Mouse (Mus musculus): ENCODE data around the gene Cdk5r2.
A peak's percentile ranks its signal among the peaks of the same experiment; 100 is the strongest.

Gene Cdk5r2

DNA sequence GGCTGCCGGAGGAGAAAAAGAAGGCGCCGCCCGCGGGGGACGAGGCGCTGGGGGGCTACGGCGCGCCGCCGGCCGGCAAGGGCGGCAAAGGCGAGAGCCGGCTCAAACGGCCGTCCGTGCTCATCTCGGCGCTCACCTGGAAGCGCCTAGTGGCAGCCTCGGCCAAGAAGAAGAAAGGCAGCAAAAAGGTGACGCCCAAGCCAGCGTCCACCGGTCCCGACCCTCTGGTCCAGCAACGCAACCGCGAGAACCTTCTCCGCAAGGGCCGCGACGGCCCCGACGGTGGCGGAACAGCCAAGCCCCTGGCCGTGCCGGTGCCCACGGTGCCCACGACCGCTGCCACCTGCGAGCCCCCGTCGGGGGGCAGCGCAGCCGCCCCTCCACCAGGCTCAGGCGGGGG, 422 bp downstream of the Cdk5r2 start:
- DNase-seq: peak; percentile 79

DNA sequence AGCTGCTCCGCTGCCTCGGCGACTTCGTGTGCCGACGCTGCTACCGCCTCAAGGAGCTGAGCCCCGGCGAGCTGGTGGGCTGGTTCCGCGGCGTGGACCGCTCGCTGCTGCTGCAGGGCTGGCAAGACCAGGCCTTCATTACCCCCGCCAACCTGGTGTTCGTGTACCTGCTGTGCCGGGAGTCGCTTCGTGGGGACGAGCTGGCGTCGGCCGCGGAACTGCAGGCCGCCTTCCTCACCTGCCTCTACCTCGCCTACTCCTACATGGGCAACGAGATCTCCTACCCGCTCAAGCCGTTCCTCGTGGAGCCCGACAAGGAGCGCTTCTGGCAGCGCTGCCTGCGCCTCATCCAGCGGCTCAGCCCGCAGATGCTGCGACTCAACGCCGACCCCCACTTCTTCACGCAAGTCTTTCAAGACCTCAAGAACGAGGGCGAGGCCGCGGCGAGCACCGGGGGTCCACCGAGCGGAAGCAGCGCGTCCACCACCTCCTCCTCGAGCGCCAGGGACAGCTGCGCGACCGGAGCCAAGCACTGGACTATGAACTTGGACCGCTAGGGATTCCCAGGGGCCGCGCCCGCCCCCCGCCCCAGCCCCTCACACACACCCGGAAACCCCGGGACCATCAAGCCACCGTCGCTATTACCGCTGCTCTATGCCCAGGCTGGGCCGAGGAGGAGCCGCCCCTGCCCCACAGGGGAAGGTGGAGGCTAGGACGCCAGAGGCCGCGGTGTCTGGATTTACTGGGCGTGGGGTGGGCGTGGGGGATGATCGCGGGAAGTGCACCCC, 1.1 kb downstream of the Cdk5r2 start:
- DNase-seq: peak; percentile 87

DNA sequence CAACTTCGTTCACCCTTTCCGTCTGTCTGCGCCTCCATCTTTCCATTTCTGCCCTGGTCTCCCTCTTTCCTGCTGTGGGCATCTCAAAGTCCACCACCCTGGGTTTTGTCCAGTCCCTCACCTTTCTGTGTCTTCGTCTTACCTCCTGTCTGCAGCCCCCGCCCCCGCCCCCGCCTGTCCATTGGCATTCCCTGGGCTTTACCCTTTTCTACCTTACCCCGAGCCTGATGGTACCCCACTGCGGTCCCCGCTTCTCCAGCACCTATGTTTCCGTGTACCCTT, 1.6 kb downstream of the Cdk5r2 start:
- peak; percentile 65 for DNase-seq

DNA sequence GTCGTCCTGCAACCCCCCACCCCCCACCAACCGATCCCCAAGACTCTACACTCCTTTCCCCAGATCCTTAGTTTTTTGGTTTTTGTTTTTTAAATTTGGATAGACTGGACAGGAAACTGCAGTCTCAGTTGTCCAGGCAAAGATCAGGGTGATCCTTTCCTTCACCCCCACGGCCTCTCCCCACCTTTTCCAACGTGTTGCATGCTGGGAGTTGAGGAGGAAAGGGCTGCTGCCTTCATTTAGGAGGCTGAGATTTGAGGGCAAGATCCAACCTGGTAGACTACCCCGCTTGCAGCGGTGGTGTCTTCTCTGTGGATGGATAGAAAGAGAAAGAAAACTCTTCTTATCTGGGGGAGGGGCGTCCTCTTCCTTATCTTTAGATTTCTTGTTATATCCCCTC, 2.1 kb downstream of the Cdk5r2 start:
- peak; percentile 56 for DNase-seq

DNA sequence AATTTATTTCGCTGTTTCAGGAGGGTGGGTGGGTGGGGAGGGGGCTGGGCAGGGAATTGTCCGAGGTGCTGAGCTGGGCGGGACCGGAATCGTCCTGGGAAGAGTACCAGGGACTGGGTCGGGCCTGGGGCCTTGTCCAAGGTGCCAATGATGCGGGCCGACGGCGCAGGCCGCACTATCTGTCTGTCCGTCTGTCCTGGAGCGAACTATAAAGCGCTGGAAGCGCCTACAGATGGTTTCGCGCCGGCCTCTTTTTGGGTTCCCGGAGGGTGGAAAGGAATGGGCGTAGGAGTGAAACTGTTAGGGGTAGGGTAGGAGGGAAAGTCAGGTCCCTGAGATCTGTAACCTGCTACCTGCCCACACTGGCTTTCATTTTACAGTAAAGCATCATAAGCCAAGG, 2.5 kb downstream of the Cdk5r2 start:
- peak; percentile 61 for DNase-seq

DNA sequence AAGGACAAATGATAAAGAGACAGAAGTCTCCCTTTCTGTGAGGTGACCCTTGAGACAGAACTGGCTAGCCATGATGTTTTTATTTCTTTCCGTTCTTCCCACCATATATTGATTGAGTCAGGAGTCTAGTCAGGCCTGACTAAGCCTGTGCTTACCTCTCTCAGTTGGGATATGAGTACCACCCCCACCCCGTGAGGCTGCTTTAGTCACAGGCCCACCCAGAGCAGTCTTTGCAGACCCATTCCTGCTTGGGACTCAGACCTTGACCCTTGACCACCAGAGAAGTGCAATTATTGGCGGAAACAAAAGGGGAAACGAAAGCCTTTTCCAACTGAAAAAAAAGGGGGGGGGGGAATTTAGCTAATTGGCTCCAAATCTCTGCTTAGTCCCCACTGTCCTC, 2.9 kb downstream of the Cdk5r2 start:
- DNase-seq: peak; percentile 84

DNA sequence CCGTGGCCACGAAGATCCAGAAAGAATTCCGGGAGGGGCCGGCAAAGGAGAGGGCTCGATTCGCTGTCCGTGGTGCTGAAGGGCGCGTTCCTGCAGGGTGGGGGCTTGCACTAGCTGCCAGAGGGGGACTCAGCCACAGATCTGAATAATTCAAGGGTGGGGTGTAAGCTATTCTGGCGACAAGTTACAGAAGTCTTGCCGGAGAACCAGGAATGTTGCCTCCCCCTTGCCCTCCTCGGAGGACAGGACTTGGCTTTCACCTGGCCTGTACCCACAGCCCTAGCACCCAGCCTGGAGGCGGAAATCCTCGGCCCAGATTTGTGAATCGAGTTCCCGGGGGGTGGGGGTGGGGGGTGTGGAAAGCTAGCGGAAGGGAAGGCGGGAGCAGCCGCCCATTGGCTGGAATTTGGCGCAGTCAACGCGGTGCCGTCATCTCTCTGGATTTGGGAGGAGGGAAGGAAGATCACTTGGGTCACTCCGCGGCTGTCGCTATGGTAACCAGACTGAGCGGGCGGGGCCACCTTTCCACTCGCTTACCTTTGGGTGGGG, 3.5 kb downstream of the Cdk5r2 start:
- peak; percentile 92 for DNase-seq

DNA sequence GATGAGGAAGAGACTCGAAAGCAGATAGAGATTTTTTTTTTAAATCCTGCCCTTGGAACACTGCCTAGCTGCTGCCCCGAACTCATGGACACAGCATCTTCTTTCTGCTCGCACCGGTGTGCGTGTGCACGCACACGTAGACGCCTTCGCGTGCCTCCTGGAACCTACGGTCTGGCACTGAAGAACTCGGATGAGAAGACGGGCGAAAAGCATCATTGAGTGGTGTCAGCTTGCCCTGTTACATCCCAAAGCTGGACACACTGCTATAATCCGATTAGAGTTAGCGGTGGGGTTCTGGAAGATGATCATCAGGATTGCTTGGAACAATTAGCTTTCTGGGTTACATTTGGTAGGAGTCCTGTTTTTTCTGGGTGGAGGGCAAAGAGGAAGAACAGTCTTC, 4.1 kb downstream of the Cdk5r2 start:
- no peak for DNase-seq

DNA sequence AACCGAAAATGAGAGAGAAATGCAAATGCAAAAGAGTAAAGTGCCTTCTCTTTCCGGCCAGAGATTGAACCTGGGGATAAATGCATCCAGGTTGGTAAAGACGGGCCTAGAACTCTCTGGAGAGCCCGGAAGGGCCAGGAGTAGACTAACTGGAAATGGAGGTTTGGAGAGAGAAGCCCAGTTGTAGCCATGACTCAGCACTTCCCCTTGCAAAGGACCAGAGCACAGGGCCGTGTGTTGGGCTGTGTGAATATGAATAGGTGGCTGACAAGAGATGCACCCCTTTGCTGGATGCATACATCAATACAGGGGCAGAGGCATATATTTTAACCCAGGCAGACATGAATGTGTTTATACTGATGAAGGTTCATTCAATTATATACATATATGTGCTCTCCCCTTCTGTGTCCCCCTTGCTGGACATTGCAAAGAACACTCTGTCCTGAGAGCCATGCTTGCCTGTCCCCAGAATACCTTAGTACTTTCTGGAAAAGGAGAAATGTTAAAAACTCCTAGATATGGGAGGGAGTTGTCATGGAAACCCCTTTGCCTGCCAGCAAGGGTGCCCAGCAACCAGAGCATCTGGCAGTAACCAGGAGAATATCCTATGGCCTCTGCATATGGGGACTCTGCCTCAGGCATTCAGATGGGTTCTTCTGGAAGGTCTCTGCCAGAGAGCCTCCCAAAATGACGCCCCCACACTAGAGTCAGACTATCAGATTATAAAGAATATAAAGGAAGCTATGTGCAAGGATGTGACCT, 4.7 kb downstream of the Cdk5r2 start:
- no peak for DNase-seq

DNA sequence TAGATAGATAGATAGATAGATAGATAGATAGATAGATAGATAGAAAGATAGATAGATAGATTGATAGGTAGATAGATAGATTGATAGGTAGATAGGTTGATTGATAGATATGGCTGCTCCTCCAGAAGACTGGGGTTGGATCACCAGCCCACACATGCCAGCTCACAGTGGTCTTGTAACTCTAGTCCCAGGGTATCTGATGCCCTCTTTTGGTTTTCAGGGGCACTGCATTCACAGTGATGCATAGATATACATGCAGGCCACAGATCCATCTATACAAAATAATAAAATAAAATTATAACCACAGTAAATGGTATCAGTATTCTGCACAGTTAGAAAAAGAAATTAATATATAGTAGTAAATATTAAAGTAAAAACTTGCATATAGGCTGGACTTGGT, 7.0 kb downstream of the Cdk5r2 start:
- DNase-seq: no peak

DNA sequence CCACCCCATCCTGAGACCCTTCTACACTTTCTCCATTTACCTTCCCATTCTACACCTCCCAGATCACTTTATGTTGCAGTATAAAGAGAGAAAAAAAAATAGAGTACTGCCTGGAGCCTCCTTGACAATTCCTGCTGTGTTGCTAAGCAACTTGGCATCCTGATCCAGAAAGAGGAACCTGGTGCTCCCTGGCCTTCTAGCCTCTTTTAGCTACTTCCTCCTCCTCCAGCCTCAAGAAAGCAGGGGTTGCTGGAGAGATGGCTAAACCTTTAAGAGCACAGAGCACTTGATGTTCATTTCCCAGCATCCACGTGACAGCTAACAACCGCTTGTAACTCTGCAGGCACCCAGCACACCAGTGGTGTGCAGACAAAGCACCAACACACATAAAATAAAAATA, 17.5 kb downstream of the Cdk5r2 start:
- DNase-seq: no peak

DNA sequence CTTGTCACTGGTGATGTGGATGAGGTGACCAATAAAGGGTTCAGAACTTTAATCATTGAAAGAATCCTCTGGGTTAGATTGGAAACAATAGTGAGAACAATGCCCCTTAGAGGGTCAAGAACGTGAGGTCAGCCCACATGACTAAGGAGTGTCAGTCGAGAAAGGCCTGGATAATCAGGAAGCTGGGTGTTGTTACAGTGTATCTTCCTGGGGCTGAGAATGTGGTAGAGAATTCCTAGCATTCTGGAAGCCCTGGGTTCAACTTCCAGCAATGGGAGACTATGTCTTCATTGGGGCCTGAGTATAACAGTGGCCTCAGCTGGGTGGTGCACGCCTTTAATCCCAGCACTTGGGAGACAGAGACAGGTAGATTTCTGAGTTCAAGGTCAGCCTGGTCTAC, 22.5 kb downstream of the Cdk5r2 start:
- no peak for DNase-seq

DNA sequence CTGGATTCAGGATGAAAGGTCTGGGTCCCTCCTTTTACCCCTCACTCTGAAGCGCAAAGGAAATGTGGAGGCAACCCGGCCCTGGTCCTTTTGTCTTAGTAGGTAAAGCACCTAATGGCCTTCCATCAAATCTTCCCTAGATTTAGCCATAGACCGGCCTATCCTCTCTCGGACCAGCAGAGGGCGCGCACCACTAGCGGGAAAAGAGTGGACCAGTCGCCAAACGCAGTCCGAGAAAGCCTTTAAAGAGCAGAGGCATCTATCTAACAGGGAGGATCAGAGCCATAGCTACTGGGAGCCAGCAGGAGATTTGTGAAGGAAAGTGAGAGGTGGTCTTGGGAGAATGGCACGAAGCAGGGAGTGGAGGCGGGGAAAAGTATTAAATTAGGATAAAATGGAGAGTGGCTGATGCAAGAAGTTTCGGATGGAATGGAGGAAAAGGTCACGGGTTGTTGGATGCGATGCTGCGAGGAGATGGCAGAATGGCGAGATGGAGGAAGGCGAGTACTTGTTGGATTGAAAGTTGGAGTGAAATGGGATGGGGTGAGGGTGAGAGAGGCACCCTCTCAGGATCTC, 26.1 kb downstream of the Cdk5r2 start:
- DNase-seq: peak; percentile 94

DNA sequence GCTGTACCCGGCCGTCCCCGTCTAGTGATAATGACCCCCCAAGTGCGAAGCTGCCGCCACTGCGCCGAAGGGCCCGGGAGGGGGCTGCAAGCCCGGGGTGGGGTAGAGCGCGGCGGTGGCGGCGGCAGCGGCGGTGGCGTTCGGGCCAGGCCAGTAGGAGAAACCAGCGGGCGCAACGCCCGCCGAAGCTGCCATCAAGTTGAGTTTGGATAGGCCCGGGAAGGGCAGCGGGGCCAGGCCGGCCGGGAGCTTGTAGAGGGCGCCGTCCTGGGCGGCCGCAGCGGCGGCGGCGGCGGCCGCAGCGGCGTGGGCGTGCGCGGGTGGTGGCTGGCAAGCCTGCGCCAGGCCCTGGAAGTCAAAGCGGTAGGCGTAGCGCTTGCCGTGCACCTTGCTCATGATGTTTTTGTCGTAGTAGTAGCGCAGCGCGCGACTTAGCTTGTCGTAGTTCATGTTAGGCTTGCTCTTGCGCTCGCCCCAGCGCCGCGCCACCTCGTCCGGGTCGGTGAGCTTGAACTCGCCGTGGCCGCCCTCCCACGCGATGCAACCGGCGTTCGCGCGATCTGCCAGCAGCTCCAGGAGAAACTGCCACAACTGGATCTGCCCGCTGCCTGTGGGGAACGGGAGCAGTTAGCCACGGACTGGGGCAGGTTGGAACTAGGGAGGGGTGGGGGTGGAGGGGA, 27.5 kb downstream of the Cdk5r2 start:
- no peak for DNase-seq

DNA sequence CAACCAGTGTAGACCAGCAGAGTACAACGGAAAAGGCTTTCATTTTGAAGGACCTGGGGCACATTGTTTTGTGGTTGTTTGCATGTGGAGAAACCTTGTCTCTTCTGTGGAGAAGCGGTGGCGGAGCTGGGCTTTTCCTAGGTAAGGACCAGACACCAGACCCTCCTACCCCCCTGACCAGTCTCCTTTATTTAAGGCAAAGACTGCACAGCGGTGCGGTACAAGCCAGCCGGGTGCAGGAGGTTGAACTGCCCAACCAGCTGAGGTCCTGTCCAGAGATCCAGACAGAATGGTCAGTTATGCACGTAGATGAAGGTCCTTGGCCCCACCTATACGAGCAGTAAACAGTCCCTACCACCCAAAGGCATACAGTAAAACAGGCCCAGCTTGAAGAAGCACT, 28.1 kb downstream of the Cdk5r2 start:
- no peak for DNase-seq

DNA sequence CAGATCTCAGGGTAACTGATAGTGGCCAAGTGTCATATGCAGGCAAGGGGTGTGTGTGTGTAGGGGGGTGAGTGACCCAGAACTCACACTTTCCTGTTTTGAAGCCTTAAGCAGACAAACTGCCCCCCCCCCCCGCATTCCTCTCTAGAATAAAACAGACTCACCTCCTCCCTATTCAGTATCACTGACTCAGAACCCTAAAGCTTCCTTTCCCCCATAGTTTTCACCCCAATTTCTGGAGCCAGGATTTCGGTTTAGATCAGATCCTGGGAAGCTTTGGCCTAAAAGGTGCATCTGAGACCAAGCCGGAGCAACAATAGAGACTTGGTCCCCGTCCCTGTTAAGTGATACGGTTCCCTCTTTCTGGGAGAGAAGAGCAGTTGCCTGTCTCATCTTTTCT, 28.7 kb downstream of the Cdk5r2 start:
- DNase-seq: no peak

DNA sequence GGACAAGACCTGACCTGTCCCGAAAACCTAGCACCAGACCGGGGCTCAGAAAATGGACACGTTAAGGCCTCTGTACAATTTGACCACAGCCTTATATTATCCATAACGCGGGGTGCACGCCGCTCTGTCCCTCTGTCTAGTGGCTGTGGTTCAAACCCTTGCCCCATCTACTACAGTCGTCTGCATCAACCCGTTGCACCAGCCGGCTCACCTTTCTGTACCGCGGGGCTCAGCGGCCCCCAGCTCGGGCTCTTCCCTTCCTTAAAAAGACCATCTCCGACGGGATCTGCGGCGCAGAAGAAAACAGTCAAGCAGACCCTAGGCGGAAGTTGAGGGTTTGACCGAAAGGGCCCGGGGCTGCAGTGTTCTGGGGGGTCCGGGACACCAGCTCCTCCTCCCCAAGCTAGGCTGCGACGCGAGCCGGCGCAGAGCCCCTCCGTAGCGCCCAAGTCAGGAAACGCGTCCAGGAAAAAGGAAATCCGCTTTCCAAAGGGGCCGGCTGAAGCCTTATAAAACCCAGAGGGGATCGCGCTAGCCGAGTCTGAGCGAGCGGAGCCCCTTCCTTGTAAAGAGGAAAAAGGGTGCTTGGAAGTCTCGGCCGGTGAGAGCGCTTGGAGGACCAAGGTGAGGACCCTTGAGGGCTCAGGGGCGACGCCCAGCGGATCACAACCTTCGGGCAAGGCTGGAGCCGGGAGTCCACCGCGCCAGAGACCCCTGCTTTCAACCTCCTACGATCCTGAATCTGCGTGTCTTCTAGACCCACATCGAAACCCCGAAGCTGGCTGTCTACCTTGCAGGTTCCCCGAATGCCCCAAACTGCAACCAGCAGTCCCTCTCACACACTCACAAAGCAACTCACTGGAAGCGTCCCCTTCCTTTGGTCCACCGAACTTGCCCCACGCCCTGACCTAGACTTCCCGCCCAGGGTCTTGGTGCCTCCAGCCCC, 29.7 kb downstream of the Cdk5r2 start:
- DNase-seq: no peak

DNA sequence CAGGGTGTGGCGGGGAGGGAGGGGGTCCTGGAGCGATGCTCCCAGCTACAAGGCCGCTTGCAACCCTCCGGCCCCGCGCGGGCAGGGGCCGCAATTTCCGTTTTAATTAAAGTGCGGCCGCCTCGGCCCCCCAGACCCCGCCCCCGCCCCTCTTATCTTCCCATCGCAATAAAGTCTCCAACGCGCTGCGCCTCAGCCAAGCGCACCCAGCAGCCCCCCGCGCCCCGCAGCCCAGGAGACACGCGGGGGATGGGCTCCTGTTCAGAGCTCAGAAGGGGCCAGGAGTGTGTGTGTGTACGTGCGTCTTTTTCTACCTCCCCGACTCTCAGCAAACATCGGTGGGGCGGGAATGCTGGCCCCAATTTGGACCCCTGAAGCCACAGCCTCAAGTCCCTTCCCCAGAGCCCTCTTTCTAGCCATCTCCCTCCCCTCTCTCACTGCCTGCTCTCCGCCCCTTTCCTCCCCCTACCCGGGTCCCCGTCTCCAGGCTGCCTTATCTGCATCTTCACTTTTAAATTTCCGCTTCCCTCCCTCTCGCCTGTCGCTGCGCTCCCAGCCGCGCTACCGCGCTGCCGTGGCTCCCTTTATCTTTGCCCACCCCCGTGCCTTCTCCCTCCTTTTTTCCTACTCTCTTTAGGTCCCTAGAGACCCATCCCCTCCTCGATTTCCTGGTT, 30.8 kb downstream of the Cdk5r2 start, which contains the start of gene Fev:
Gene Fev (minus strand): TSS at position 51 of the 674 bp plus-strand sequence.
- DNase-seq: no peak

DNA sequence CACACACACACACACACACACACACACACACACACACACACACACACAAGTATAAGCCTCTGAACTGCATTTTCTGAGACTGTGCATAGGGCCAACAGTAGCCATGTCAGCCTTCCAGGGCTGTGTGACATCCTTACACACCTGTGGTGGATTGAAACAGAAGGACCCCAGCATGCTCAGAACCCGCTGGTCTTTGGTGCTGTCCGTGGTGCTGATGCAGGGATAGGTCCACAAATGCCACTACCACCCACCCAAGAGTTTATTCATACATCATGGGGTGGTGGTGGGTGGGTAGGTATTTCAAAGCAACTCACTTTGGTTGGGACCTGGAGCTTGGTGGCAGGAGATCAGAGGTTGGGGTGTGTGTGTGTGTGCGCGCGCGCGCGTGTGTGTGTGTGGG, 36.8 kb downstream of the Cdk5r2 start:
- no peak for DNase-seq

DNA sequence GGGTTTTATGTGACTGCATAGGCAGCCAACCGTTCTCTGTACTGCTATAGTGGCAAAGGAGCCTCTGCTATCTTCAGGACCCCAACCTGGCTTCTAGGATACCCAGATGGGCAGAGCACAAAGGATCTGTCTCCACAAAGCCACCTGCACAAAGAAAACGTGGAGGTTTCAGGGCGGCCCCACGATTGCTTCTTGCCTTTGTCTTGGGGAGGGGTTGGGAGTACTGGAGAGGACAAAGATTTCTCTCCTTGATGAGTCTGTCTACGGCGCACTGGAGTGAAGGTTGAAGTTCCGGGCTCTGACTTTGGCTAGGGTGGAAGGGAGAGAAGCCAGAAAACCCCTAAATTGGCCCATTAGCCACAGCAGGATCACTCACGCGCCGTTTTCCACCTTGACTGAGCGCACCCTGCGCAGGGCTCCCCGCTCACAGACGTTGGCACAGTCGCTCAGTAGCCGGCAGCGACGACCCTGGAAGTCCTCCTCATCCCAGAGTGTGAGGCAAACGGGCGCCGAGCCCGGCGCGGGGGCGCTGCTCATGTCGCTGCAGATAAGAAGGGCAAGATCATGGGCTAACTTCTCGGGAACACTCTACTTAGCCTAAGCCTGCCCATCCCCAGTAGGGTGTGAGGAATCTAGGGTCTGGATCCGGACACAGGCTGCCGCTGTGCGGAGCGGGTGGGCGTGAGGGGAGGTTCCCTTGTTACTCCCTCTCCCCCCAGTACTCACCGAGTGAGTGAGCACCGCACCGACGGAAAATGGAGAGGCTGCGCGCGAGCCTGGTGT, 37.8 kb downstream of the Cdk5r2 start:
- DNase-seq: no peak

All from heart, adult 11 months (tissue).